Mouse (Mus musculus) right cerebral cortex, postnatal 4 days (tissue): Measurements from ENCODE around the gene Synpr.

Experiments
- DNase-seq: peaks from one replicate; pipeline ENCODE4 v3.0.0-alpha.2; 2022

Gene Synpr

GRCm38 (mm10) chr14:13553616-13554370 lies 269.2 kb downstream of the Synpr start:
- no peak for DNase-seq

- DNase-seq = no peak
Measured at GRCm38 (mm10) chr14:13554631-13555030, 270.1 kb downstream of the Synpr start.

DNA sequence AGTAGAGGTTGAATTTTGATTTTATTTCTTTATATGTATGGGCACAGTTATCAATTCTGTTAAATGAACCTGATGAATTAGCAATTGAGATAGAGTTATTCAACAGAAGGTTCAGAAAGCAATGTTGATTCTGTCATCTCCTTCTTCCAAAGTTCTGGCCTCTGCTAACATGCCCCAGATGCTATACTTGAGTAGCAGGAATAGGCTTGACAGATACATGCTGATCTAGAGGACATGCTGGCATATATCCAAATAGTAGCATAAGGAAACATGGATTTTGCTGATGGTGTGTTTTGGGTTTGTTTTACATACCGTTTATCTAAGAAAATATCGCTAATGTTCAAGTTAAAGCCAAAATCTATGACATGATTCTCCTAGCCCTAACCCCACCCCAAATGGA lies 273.5 kb downstream of the Synpr start:
- no peak for DNase-seq

- DNase-seq = no peak
Measured at GRCm38 (mm10) chr14:13567250-13567649, 282.7 kb downstream of the Synpr start.

DNA sequence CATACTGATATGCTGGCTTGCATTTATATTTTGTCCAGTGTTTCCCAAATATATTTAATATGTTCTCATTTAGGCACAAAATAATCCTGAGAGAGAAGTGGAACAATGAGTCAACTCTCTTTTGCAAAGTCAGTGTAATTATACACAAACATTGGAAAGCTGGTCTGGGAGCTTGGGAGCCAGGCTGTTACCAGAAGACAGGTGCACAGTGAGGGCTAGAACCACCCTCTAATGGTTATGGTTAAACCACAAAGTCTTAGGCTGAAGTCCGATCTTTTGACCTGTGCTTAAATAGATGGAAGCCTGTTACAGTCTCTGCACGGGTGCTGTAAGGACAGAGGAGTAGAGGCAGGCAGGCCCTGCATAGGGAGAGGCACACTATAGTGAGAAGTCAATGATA lies 283.4 kb downstream of the Synpr start:
- no peak for DNase-seq

- no peak for DNase-seq
Measured at GRCm38 (mm10) chr14:13571941-13572340, 287.4 kb downstream of the Synpr start.

DNA sequence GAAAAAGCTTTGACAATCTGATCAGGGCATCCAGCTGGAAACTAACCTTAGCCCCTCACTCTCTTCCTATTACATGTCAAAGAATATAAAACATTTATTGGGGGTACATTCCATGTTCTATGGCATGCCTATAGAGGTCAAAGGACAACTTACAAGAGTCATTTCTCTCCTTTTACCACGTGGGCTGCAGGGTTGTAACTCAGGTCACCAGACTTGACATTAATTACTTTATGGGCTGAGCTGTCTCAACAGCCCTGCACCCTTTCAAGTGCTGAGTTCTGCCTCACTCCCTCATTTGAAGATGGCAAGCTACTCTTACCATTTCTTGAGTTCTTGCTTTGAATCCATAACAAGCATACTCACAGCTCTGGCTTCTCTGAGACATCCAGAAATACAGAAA lies 287.9 kb downstream of the Synpr start:
- no peak for DNase-seq

- no peak for DNase-seq
Measured at GRCm38 (mm10) chr14:13578101-13578500, 293.5 kb downstream of the Synpr start.

GRCm38 (mm10) chr14:13578744-13579143 lies 294.2 kb downstream of the Synpr start:
- no peak for DNase-seq

DNA sequence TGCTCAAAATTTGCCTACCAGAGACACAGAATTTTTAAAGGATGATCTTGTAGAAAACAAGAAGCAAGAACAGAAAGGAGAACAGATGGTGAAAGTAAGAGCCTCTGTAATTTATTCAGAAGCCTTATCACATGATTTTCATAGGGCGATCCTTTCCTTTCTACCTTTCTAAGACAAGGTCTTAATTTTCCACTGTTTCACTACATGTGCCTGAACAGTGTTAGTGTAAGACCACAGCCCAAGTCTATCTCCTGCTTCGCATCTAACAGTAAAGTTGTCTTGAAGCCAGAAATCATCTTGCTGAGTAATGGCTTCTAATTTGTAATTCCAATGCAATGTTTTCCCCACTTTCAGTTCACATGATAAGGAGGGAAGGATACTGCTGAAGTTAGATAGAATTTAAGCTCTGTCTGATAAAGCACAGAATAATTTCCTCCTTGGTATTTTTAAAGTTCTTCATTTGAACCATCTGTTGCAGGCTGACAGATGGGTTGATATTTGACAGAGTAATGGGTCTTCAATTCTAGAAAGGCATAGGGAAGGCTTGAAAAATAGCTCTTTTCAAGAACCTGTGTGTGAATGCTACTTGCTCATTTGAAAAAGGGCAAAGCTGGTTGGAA lies 308.9 kb downstream of the Synpr start:
- DNase-seq = no peak

- DNase-seq = no peak
Measured at GRCm38 (mm10) chr14:13596251-13596650, 311.7 kb downstream of the Synpr start.

- DNase-seq = no peak
Measured at GRCm38 (mm10) chr14:13597204-13597603, 312.6 kb downstream of the Synpr start.

DNA sequence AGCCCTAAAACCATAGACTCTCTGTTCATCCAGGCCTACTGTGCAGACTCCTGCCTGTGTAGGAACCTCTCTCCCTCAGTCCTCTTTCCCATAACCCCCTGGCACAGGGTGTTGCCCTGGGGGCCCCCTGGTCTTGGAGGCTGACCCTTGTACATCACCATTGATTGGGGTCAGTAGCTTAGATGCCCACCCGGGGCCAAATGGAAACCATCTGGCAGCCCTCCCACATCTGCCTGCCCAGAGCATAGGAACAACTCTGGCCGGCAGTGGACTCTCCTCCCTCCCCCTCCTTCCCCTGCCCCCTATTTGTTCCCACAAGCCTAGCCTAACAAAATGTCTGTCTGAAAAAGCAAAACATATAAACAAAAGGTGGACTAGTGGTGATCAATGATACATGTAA lies 336.0 kb downstream of the Synpr start:
- DNase-seq = no peak

DNA sequence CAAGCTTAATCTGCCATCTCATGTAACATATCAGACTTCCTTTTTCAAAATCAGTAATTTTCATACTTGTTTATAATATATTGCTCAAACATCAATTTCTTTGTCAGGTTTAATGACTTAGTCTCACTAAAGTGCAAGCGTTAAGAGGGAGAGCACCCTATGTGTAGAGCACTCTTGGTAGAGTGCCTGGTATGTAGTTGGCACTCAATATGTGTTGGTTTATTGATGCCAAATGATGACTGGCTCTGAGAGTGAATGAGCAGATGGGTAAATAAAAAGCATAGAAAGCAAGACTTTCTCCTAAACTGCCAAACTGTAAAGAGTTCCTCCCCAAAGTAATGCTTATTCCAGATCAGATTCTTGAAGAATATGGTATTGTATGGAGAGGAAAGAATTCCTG lies 365.3 kb downstream of the Synpr start:
- DNase-seq = no peak

- DNase-seq = no peak
Measured at GRCm38 (mm10) chr14:13651039-13651438, 366.5 kb downstream of the Synpr start.

DNA sequence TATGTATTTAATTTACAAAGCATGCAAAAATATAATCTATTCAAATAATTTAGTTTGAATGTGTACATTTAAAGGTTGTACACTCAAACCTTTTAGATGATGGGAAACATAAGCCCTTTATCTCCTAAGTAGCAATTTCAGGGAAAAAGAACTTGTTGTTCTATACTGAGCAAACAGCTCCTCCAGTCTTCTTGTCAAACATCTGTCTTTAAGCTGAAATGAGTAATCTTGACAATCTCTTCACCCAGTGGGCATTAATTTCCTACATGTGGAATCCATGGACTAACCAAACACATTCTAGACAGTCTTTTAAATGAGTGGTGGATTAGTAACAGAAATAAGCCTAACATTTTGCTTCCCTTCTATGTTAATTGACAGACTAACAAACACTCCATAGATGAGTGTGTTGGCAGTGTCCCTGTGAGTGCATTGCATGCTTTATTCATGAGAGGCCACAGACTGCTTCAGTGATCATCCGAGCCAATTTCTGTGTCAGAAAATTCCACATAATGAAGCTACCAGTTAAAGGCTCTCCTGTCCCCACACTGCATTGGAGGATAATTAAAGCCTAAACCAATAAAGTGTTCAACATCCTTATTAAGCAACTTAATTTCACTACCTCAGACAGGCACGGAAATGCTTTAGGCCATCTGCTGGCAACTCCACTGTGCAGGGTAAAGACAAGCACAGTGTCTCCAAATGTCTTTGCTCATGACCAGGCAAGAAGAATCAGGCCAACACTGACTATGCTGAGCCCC lies 367.1 kb downstream of the Synpr start:
- DNase-seq = no peak
